Mouse (Mus musculus) lung, adult 18-20 months (tissue): Measurements from ENCODE around the gene Snapin.

Source experiments
- DNase-seq, 2 experiments: peaks; one replicate each; pipeline ENCODE4 v3.0.0; 2022; ENCODE audit warnings: mixed read lengths in 2 of 2

The Snapin gene

GRCm38 (mm10) chr3:90503444-90503843 lies 12.6 kb upstream of the Snapin start:
- DNase-seq = no peak

- no peak for DNase-seq
Measured at GRCm38 (mm10) chr3:90497597-90497996, 6.8 kb upstream of the Snapin start.

GRCm38 (mm10) chr3:90495850-90496525 lies 5.2 kb upstream of the Snapin start:
- DNase-seq = no peak

GRCm38 (mm10) chr3:90493831-90494540 lies 3.2 kb upstream of the Snapin start:
- DNase-seq = no peak

GRCm38 (mm10) chr3:90491350-90491749 lies 517 bp upstream of the Snapin start:
- peak; percentile 45 to 71 for DNase-seq

- no peak for DNase-seq
Measured at GRCm38 (mm10) chr3:90488576-90488975, 2.3 kb downstream of the Snapin start.

- no peak for DNase-seq
Measured at GRCm38 (mm10) chr3:90486998-90487397, 3.8 kb downstream of the Snapin start.

GRCm38 (mm10) chr3:90475831-90476611 lies 14.8 kb downstream of the Snapin start, which contains the start of gene Ilf2:
Gene Ilf2 (plus strand): TSS chr3:90476126.
- peak; percentile 96 to 97 for DNase-seq

- DNase-seq = no peak
Measured at GRCm38 (mm10) chr3:90475151-90475830, 15.5 kb downstream of the Snapin start.

GRCm38 (mm10) chr3:90472213-90472612 lies 18.6 kb downstream of the Snapin start:
- DNase-seq = peak; percentile 48 to 66

- no peak for DNase-seq
Measured at GRCm38 (mm10) chr3:90467618-90468300, 23.1 kb downstream of the Snapin start.

- DNase-seq = peak; percentile 82 to 87
Measured at GRCm38 (mm10) chr3:90466311-90466766, 24.5 kb downstream of the Snapin start.

GRCm38 (mm10) chr3:90465686-90466310 lies 25.0 kb downstream of the Snapin start, which contains the start of gene Npr1:
Gene Npr1 (minus strand): TSS chr3:90465866.
- DNase-seq = peak; percentile 73 to 80

GRCm38 (mm10) chr3:90465081-90465685 lies 25.6 kb downstream of the Snapin start:
- peak; percentile 27 to 29 for DNase-seq

- DNase-seq = peak; percentile 81 to 88
Measured at GRCm38 (mm10) chr3:90464552-90465080, 26.2 kb downstream of the Snapin start.

GRCm38 (mm10) chr3:90462579-90462978 lies 28.3 kb downstream of the Snapin start:
- no peak for DNase-seq

- DNase-seq = no peak
Measured at GRCm38 (mm10) chr3:90461935-90462334, 28.9 kb downstream of the Snapin start.

- DNase-seq = no peak
Measured at GRCm38 (mm10) chr3:90460315-90460714, 30.5 kb downstream of the Snapin start.

GRCm38 (mm10) chr3:90459727-90460126 lies 31.1 kb downstream of the Snapin start:
- no peak for DNase-seq

GRCm38 (mm10) chr3:90454931-90455330 lies 35.9 kb downstream of the Snapin start:
- no peak for DNase-seq
